Mouse (Mus musculus): ENCODE results near the gene Slc36a2.

Slc36a2 gene

DNA sequence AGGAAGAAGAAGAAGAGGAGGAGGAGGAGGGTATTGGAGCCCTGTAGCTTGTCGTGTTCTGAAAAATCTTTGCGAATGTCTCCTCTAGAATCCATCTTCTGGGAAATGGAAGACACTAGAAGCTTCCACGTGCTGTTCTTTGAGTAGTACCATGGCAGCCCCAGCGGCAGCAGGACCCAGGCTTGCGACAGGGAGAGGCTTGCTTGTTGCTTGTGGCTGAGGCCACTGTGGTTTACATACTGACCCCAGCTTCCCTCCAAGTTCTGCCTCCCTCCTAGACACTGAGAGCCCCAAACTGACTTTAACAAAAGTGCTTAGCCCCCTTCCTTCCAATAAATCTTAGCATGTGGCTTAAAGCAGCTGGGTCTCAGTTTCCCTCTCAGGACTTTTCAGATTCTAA lies 631 bp downstream of the Slc36a2 start:
- no peak for ATAC-seq (ENCODE audit: low TSS enrichment)

DNA sequence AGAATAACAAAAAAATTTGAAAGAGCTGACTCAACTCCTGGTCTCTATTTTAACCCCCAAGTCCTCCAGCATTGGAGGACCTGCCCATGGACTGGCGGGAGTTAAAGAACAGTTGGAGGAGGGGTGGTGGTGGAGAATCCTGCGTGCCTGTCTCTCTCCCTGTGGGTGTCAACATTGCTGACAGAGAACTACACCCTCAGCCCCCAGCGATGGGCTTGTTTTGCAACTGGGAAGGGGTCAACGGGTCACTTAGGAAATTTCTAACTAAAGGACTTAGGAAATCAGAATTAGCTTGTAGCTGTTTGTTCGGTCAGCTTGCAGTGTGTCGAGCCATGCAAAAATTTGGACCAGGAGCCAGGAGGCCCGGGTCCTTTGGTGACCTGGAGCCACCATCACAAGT lies 1.8 kb downstream of the Slc36a2 start:
- no peak for ATAC-seq (ENCODE audit: low TSS enrichment)

DNA sequence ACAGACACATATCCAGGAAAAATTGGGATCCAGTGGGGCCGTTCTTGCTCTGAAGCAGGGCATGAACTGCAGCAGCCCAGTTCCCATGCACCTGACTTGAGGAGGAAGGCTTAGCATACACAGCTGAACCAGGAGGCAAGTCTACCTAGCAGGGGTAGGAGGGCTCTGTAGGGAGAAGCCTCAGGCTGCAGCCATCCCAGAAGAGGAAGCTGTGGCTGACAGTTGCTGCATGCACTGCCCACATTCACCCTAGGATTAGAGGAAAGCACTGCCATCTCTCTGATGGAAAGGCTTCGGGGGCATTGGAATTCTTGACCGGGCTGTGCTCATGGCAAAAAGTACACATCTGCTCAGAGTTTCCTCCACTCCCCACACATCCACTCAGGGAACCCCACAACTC lies 5.0 kb downstream of the Slc36a2 start:
- no peak for ATAC-seq (ENCODE audit: low TSS enrichment)

DNA sequence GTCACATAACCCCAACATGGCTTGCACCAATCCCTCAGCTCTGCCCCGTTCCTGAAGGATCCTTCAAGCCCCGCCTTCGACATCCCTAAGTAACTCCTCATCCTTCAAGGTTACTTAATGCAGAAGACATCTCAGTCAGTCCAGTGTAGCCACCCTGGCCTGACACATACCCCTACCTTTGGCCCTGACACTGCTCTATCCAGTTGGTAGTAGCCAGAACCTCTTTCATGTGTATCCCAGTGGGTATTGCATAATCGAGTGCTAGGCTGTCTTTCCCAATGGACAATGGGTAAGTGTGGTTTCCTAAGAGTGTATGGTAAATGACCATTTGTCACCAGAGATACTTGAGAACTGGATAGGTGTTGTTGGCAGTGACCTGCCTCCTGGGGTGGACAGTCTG lies 6.0 kb downstream of the Slc36a2 start:
- no peak for ATAC-seq (ENCODE audit: low TSS enrichment)

DNA sequence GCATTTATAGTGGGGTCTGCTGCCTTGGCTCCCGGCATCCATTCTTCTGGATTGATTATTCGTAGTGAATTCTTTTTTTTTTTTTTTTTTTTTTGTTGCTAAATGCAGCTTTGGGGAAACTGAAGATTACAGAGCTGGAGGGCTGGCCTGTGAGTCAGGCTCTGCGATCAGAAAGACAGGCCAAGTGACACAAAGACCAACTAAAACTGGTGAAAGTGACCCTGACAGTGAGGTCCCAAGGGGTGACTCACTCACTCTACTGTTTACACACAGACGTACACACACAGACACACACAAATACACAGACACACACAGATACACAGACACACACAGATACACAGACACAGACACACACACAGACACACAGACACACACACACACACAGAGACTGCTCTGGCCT lies 14.4 kb downstream of the Slc36a2 start:
- ATAC-seq (ENCODE audit: low TSS enrichment): no peak

DNA sequence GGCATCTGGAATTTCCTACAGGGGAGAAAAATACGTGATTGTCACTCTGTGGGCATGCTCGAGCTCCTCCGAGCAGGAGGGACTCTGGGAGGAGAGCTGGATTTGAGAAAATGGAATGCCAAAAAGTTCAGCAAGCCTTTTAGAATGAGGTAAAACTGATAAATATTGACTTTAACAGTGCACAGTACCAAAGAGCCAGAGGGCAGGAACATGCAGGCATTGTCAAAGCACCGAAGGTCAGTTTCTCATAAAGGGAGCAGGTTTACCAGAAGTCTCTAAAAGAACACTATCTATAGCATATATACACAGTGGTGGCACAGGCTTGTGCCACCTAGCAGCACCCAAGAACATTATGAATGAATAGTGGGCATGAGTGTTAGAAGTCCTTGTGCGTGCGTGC lies 16.0 kb downstream of the Slc36a2 start:
- ATAC-seq (ENCODE audit: low TSS enrichment): no peak

DNA sequence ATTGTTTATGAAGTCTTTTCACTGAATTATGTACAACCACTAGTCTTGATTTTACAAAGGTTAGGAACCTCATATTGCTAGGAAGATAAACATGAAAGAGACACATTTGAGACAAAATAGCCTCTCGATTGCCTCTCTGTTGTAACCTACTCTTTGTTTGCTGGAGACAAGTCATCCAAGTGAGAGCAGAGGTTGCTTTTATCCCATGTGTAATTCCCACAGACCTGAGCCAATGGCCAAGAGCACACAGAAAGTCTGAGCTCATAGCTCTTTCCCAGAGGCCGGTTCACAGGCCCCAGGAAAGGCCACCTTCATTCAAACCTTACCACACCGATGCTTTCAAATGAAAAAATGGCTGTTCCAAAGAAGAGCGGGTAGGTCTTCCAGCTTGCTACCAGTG lies 16.4 kb downstream of the Slc36a2 start:
- no peak for ATAC-seq (ENCODE audit: low TSS enrichment)

DNA sequence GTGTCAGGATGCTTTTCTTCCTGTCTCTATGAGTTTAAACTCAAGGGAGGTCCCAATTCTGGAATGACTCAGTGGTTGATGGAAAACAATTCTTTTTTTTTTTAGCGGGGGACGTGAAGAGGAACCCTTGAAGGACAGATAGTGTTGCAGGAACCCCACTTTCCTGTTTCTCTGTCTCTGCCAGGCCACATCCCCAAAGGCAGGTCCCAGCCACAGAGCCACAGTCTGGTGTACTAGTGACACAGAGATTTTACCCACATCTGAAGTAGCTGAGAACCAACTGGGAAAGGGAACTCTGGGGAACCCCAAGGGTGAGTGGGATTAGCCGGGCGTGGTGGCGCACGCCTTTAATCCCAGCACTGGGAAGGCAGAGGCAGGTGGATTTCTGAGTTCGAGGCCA lies 19.1 kb downstream of the Slc36a2 start:
- ATAC-seq (ENCODE audit: low TSS enrichment): no peak

DNA sequence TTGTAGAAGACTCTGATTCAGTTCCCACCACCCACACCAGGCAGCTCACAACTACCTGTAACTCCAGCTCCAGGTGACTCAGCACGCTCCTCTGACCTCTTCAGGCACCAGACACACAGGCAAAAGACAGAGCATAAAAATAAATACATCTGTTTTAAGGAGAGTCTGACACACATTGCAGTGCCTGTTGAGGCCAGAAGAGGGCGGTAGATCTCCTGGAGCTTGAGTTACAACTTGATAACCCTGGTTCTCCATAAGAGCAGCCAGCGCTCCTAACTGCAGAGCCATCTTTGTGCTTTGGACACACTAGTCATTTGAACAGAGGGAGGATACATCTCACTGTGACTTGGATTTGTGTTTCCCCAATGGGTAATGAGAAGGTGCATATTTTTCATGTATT lies 20.2 kb downstream of the Slc36a2 start:
- peak; percentile 57; the same call in 1 of the 2 replicates for ATAC-seq (ENCODE audit: low TSS enrichment)

DNA sequence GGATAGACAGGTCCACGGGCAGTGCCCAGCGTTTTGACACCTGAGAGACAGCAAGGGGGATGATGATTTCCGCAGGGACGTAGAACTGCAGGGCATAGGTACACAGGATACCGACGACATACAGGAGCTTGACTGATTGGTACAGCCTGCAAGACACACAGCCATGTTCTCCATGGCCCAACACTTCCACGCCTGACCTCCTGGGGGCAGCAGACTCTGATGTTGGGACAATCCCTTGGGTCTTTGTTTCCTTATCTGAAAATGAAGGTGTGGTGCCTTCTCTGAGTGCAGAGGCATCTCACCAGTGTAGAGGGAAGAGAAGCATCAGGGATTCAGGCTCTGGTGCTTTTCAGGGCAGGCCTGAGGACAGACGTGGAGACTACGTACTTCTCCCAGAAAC lies 22.2 kb downstream of the Slc36a2 start:
- ATAC-seq (ENCODE audit: low TSS enrichment): peak; percentile 78

DNA sequence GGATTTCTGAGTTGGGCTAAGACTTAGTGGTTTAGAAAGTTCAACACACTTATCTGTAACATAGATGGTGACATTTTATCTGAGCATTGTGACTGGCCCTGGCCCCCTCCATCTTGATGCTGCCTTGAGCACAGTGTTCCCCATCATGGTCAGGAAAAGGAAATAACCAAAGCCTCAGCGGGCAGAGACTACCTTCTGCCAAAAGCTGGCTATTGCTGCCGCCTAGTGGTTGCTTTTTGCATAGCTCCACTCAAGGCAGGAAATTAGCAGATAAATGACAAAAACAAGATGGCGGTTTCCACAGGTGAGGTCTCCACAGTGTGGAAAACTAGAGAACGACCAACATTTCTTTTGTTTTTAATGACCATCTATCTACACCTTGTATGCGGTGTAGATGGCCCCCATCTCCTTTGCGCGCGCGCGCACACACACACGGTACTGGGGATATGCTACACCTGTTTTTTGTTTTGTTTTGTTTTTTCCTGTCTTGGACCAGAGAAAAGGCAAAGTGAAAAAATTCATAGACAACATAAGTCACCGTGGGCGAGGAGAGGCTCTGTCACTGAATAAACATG lies 26.0 kb downstream of the Slc36a2 start:
- peak; percentile 86 for ATAC-seq (ENCODE audit: low TSS enrichment)

DNA sequence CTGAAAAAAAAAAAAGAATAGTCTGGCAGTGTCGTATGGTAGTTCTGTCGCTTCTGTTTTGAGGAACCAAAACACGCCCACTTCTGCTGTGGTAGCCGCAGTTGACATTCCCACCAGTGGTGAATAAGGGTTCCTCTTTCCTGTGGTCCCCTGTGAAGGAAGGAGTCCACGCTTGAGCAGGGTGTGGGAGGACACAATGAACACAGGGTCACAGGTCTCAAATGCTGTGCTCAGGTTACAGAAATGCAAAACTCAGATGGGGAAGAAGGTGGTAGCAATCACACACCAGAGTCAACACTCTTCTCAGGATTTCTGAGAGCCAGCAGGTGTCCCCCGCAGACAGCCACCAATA lies 29.8 kb downstream of the Slc36a2 start:
- ATAC-seq (ENCODE audit: low TSS enrichment): no peak

DNA sequence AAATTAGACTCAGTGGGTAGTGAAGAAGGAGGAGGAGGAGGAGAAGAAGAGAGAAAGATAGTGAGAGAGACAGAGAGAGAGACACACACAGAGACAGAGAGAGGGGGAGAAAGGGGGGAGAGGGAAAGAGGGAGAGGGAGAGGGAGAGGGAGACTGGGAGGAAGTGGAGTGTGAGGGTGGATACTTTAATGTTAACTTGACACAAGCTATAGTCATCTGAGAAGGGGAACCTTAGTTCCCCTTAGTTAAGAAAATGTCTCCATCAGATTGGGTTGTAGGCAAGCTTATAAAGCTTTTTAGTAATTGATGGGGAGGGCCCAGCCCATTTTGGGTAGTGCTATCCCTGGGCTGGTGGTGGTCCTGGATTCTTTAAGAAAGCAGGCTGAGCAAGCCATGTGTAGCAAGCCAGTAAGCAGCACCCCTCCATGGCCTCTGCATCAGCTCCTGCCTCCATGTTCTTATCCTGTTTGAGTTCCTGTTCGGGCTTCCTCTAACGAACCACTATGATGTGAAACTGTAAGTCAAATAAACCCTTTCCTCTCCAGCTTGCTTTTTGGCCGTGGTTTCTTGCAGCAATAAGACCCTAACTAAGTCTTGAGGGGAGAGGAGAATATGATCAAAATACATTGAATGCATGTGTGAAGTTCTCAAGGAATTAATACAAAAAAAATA lies 30.3 kb downstream of the Slc36a2 start:
- no peak for ATAC-seq (ENCODE audit: low TSS enrichment)

DNA sequence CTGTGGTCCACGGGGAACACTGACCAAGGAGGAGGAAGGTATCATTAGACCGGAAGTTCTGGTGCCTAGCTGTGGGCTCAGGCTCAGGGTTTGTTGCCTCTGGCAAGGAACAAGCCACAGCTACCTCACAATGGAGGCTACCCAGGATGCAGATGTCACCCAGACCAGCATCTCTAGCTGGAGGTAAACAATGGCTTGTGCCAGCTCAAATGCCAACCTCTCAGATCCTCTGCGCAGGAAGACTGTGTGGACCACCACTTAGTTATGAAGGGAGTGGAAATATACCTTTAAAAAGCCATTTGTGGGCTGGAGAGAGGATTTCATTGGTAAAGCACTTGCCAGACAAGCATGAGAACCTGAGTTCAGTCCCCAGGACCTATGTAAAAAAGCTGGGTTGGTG lies 33.3 kb downstream of the Slc36a2 start, which contains the start of gene Slc36a3:
Gene Slc36a3, minus strand, starts transcription at position 101 of the 400 bp plus-strand sequence.
- ATAC-seq (ENCODE audit: low TSS enrichment): no peak

DNA sequence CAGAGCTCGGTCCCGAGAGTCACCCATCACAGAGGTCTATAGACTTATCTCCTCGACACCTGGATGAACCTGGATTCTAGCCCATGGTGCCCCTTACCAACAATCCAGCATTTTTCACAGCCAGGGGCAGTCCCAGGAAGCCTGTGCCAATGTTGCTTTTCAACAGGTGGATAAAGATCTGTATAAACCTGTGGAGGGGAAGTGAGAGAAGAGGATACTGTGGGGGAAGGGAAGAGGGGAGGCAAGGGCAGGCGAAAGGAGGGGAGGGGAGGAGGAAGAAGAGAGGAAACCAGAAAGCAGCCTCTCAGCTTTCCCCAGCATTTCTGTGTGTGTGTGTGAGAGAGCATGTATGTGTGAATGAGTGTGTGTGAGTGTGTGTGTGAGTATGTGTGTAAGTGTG lies 36.4 kb downstream of the Slc36a2 start:
- ATAC-seq (ENCODE audit: low TSS enrichment): no peak

DNA sequence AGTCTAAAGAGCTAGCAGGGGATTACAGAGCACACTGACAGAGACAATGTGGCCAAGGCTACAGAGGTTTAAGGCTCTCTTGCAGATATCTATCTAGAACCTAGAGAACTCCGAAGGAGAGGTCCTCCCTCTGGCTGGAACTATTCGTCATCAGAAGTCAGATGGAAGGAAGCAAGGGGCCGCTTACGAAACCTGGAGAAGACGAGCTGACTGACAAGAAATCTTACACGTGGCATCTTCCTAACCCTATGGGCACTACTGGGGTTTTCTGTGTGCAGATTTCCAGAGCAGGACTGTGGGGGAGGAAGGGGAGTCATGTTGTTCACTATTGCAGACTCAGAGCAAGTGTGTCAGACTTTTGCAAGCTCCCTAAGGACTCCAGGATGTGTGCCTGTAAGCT lies 37.5 kb downstream of the Slc36a2 start:
- ATAC-seq (ENCODE audit: low TSS enrichment): no peak

DNA sequence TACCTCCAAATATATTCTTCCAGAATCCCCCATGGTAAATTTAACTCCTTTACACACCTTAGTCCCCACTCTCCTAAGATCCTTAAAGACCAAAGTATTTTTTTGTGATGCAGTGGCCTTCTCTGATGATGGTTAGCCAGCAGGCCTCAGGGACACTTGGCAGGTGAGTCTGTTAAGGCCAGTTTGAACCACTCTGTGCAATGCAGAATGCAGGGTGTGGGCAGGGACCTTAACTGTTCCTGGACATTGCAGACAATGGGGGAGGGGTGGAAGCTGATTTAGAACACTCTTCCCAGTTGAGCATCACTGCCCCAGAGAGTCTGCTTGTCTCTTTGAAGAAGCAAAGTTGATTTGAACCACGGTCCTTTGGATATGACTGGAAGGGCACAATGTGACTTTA lies 38.0 kb downstream of the Slc36a2 start:
- no peak for ATAC-seq (ENCODE audit: low TSS enrichment)

DNA sequence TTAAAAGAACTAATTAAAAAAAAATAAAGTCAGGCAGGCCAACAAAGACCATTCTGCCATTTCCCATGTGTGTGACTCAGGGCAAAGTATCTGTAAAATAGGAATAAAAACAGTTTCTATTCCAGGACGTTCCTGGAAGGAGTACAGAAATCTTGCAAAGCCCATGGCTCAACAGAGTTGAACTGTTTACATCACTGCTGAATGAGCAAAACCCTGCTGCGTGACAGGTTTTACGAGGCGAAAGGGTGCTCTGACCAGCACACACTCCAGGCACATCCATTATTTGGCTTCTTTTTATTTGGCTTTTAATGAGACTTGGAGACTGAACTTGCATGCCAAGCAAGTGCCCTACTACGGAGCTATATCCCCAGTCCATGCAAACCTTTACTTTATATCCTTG lies 40.9 kb downstream of the Slc36a2 start:
- no peak for ATAC-seq (ENCODE audit: low TSS enrichment)

DNA sequence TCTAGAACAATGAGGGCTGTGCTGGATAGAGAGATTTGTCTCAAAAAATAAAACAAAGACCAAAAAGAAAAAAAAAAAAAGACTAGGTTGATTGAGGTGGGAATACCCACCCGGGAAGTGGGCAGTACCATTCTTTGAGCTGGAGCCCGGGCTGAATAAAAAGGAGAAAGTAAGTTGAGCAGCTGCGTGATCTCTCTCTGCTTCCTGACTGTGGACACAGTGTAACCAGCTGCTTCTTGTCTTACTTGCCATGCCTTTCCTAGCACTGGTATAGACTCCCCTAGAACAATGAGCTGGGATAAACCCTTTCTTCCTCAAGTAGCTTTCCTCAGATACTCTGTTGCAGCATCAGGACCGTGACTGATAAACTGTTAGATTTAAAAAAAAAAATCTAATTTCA lies 43.4 kb downstream of the Slc36a2 start:
- ATAC-seq (ENCODE audit: low TSS enrichment): no peak

DNA sequence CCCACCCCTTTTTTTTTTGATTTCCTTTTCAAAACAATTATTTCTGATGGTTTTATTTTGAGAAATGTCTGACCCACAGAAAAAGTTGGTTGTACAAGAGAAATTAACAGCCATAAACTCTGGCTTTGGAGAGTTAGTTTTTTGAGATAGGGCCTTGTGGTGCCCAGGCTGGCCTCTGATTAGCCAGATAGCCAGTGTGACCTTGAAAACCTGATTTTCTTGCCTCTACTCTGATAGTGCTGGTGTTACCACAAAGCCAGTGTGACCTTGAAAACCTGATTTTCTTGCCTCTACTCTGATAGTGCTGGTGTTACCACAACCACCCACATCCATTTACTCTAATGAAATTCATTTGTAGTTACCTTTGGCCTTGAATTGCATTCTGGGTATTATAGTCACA lies 47.2 kb downstream of the Slc36a2 start:
- ATAC-seq (ENCODE audit: low TSS enrichment): no peak

DNA sequence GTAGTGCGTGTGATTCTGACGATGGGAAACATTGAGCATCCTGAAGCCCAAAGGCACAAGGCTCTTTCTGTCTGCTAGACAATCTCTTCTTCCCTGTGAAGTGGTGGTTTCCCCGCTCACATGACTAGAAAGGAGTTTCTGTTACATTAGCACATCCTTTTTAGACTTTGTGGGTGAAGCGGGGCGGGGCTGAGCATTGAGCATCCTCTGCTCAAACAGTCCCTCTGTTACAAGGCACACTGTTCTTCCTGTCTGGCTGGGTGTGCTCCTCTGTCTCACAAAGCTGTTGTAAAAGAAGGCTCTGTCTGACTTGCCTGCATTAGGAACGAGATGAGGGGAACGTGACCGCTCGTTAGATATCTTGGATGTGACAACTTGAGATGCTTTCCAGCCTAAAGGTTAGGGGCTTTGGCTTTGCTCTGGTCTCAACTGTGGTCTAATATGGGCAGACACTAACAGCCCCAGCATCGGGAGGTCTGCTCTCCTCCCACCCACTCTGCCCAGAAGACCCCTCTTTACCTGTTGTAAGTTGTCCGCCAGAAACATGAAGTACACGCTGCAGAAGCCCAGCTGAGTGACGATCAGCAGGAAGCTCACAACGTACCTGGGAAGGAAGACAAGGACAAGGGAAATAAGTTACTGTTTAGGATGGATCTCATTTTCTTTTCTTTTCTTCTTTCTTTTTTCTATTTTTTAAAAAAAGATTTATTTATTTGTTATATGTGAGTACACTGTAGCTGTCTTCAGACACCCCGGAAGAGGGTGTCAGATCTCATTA lies 47.9 kb downstream of the Slc36a2 start:
- ATAC-seq (ENCODE audit: low TSS enrichment): no peak; the same call in 1 of the 2 replicates

DNA sequence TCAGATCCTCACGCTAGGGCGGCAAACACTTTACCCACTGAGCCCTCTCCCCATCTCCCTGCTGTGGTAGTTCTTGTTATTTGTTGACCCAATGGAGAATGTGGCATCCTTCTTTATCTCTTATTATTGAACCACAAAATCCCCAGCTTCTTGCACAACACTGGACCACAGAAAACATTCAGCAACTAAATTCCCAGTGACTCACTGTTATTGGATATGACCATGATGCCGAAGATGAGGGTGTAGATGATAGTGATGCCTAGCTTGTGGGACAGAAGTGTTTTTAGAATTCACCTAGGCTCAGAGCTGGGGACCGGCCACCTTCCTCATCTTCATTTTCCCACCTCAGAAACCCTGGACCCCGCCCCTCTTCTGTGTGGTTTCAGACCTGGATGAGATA lies 50.0 kb downstream of the Slc36a2 start:
- no peak for ATAC-seq (ENCODE audit: low TSS enrichment)

DNA sequence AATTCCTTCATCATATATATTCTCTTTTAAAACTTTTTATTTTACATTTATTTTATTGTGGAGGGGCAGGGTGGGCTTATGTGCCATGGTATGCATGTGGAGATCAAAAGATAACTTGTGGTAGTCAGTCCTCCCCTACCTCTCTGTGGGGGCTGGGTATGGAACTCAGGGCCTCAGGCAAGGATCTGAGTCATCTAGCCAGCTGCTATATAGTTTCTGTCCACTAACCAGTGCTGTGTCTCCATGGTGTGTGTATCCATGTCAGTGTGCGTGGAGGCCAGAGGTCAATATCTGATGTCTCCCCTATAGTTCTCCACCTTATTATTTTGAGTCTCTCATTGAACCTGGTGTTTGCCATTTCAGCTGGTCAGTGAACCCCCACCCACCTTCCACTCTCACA lies 50.5 kb downstream of the Slc36a2 start:
- ATAC-seq (ENCODE audit: low TSS enrichment): no peak
